Mouse (Mus musculus): ENCODE data around the gene Arrb1.

DNA sequence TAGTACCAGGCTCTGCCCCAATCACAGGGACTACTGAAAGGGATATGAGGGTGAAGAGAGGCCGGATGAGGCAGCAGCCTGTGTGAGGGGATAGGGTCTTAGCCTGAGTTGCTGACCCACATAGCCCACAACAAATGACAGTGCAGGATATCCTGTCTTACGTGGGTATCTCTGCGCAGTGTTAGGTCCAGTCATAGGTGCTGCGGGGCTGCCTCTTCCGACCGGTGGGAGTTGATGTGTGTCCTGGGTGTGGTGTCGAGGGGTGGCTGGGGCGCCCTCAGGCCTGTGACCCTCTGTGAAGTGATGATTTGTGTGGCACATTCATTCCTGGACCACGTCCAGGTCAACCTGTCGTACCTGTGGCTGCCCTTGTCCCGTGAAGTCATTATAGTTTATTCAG is 71.0 kb downstream of the Arrb1 start:
- TF ChIP-seq CTCF (IDR thresholded peaks at IDR 0.05; ENCODE audit: borderline replicate concordance, control insufficient read depth, extremely low read depth, insufficient read depth, low read length, poor library complexity), result no peak
- TF ChIP-seq POLR2A (IDR thresholded peaks at IDR 0.05; ENCODE audit: control insufficient read depth, extremely low read depth, insufficient read depth, low read length, poor library complexity), result no peak
